Mouse (Mus musculus) thymus, postnatal 0 days (tissue): ENCODE measurements around the gene Ccdc85c. TPM values are rescaled to one million over a fixed set of nuclear protein-coding genes. Genes with fewer than 3 reads are reported as not detected.

Experiments used
- DNase-seq: peaks from one replicate; pipeline ENCODE4 v3.0.0-alpha.2; 2015; ENCODE audit warnings: low spot score
- polyA plus RNA-seq: library from polyadenylated mRNA; unstranded; fragments of >200 nt; fragmentation: Nextera tagmentation; extraction: Ambion mirVana; gene quantifications from 2 replicates; pipeline ENCODE4 v1.2.1, GENCODE M21; 2015

Ccdc85c gene
- polyA plus RNA-seq, 1 experiment from 2014 or later = 13.6 TPM

DNA sequence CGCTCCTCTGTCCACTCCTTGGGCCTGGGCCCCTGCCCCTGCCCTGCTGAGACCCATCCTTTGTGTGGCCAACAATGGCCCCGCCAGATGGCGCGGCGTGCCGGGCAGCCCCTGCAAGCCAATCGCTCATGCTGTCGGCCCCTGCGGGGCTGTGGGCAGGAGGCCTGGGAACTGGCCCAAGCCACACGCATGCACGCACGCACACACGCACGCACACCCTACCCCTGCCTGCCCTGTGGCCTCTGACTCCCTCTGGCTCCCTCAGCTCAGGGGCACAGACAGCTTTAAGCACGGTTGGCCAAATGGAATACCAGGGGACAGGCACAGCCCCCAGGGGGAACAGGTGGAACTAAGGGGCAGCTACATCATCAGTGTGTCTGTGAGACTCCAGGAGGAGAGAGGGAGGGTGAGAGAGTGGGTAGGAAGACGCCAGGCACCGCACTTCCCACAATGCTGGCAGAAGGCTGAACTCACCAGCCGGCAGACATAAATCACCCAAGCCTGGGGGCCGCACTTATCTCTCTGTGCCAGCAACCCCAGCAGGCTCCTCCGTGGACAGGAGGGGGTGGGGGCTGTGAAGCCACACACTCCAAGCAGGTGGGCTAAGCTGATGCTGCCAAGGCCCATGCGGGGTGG lies 34.2 kb downstream of the Ccdc85c start:
- DNase-seq = no peak

DNA sequence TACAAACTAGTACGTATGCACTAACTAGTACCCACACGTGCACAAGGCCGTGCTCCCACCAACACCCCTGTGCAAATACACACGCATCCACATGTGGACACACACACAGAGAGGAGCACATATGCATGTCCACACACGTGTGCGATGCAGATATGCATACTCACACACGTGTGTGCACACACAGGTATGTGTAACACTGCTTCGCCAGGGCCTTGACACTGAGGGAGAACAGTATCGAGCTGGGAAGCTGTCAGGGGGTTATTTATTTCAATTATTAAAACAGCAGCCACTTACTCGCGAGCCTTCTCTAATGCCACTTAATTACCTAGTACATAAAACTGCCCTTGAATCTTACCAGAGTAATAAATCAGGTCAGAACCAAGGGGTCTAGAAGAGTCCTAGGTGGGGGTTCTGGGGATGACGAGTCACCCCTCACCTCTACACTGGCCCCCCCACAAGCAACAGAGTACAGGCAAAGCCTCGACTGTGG lies 34.8 kb downstream of the Ccdc85c start:
- DNase-seq = no peak

DNA sequence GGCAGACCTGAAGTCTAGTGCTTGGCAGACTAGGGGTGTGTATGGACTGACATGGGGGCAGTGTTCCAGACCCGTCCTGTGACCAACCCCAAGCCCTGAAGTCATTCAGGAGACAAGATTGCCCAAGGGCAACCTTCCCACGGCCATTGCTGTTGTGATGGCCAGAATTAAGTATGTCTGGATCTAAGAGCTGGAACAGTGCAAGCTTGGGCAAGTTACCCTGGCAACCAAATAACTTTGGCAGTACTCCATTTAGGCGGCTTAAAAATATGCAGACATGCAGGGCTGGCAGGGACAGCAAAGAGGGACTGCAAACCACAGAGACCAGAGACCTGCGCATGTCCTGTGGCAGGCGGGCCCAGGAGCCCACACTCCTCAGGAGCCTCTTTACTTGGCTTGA lies 35.8 kb downstream of the Ccdc85c start:
- no peak for DNase-seq

DNA sequence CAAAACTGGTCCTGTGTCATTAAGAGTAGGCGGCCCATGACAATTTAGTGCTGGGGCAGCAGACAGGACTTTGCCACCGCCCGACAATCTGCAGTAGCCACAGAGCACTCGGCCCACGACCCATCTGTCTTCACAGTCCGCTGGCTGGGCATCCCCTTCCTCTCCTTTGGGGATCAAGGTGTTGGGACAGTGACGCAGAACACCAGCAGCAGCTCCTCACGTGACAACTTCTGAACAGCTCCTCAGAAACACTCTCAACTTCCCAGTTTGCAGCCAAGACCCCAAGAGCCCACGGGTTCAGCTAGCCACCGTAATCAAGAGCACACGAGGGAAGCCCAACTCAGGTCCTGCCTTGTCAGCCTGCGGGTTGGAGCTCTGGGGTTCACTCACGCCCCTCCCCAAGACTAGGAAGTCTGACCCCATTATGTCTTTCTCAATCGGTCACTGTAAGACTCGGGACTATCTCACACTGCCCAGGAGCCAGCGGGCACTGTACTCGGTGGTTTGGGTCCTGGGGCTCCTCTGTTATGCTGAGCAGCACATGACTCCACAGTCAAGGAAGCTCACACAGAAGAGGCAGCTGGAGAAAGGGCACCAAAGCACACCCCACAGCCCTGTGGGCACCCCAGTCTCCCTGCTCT lies 36.7 kb downstream of the Ccdc85c start:
- DNase-seq = no peak

DNA sequence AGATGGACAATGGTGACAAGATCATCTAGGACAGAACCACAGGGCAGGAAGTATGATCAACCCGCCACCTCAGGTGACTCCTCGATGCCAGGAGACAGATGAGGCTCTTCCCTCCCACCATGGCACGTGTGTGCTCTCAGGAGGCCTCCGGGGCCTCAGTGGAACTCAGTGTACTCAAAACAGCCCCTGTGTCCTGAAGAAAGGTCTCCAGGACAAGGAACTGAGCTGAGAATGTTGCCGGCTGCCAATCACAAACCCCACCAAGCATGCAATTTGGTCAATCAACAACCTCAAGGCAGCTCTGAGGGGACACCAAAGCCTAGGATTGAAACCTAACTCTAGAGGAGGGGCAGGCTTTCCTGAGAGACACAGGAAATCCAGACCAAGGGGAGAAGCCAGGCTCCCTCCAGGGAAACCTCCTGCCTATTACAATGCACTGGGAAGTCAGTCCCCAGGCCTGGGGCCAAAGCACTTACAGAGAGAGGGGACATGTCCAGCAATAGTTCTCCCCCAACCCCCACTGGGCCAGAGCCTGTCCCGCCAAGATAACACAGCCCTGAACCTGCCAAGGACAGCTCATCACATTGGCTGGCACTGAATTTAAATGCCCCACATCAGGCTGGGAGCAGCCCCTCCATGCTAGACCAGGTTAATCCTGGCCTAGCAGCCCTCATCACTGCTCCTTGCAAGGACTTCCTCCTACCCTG lies 37.8 kb downstream of the Ccdc85c start:
- DNase-seq = no peak

DNA sequence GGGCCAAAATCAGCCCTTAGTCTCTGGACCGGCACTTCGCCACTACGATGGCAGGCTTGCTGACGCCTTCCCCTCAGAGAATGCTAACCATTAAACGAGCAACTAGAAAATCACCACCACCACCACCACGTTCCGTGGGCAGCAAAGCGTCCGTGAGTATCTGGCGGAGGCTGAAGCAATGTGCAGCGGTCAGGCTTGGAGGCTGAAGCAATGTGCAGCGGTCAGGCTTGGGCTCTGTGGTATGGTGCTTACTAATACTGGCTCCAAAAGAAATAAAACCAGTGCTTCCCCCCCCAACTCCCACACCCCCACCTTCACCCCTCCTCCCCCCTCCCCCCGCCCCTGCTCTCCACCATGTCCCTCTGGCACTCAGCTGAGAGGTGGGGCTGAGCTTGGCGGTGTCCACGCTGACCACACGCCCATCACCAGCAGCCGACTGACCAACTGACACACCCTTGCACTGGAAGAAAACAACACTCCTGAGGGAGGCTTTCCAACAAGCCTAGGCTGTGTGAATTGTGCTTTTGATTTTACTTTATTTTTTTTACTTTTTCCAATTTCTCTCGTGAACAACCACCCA lies 39.2 kb downstream of the Ccdc85c start:
- no peak for DNase-seq

DNA sequence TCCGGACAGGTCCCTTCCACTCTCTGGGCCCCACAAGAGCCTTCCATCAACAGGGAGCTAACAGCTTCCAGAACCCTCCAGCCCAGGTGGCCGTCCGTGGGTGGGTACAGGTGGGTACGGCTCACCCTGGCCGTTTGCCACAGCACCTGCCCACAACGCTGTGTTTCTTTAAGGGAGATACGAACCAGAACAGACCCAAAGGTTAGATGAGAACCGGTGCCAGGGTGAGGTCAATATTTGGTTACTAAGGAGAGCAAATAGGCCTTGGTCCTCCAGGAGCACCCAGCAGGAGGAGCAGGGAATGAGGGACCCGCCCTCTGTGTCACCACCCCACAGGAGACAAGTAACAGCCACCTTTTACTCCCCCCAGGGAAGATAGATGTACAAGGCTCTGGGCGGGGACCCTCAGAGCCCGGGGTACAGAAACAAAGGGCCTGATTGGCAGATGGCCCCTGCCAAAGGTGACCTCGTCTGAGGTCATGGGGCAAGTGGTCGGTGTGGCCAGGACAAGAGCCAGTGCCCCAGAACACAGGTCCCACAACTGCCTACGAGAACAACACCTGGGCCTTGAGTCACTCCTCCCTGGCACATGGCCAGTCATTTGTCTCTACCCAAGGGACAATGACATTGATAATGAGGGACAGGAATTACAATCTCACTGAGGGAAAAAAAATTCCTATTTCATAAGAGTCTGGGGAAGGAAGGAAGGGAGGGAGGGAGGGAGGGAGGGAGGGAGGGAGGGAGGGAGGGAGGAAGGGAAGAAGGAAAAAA lies 40.2 kb downstream of the Ccdc85c start:
- DNase-seq = no peak

DNA sequence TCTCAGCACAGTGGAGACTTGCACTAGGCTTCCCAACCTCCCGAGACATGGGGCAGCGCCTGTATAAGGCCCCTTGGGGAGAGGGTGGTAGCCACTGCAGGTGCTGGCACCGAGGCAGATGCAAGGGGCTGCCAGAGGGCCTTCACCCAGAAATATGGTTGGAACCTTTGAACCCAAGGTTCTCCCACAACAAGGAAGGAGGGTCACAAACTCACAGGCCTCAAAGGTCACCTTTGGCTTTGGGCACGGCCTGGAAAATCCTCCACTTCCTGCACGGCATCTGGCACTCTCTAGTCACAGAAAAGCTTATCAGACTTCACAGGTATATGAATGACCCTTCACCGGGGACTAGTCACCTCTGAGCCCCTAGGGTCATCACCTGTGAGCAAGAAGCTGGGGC lies 41.5 kb downstream of the Ccdc85c start:
- DNase-seq = no peak

DNA sequence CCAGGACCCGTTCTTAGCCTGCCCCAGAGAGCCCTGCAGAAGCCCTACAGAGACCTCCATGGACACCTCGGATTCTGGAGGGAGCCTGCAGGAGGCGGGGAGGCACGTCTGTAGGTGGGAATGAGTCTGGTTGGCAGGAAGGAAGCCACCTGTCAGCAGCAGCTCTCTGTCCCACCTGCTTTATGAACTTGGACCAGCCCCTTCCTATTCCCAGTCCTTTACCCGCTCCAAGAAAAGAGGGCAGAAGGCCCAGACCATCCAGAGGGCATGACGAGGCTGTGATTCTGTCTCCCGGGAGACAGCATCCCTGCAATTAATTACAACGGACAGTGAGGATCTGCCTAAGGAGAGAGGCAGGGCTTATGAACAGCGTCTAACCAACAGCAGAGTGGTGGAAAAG lies 43.3 kb downstream of the Ccdc85c start:
- DNase-seq = no peak

DNA sequence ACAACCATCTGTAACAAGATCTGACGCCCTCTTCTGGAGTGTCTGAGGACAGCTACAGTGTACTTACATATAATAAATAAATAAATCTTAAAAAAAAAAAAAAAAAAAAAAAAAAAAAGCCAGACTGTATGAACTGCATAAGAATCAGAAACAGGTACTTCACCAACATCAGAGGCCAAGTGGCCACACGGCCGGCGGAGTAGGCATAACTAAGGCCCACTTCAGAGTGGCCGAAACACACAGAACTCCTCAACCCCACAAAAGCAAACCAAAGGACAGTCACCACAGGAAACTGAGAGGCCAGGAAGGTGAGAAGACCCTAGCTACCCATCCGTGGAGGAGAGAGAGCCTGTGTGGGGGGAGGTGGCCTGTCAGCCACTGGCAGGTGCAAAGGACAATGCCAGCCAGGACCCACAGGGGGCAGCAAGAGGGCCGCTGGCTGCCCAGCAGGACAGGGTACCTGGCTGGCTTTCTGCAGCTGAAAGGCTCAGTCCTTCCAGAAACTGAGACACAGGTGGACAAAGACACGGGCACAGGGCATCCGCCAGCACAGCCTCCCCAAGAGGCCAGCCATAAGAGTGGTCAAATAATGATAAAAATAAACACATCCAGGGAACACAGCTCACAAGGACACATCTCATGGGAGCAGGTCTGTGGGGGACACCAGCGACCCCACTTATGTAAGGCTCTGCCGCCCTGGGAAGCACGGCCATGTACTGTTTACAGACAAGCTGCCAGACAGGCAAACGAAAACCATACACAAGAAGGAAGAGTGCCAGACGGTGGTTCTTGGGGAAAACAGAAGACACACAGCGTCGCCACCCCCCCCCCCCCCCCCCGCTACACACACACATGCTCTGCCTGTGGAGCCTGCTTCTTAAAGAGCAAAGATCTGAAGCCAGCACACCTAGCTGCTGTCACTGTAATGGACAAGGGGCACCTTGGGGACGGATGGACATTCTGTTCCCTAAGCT lies 44.1 kb downstream of the Ccdc85c start:
- DNase-seq = peak; percentile 16

DNA sequence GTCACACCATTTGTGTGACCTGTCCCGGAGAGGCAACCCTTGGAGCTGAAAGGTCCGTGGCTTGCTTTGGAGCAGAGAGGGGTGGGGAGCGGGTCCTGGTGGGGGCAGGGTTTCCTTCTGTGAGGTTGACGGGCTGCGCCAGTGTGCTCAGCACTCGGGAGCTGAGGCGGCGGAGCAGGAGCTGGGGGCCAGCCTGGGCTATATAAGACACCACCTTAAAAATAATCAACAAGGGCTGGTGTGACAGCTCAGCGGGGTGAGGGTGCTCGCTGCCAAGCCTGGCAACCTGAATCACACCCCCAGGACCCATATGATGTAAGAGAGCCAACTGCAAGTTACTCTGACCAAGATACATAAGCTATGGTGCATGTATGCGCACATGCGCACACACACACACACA lies 45.1 kb downstream of the Ccdc85c start:
- DNase-seq = no peak

DNA sequence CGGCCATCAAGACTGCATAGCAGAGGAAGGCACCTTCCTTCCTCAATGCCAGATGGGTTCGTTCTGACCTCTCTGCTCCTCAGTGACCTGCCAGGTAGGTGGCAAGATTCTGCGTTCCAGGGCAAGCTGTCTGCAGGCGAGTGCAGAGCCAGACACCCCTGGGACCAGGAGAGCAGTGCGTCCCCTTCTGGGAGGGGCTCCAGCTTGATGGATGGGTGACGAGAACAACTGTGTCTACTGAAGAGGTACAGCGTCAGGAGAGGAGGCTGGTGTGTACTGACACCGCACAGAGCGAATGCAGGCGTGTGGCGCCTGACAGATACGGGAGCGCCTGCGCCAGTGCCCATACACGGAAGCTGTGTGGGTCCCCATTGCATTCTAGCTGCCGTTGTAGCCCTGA lies 47.7 kb downstream of the Ccdc85c start:
- no peak for DNase-seq

DNA sequence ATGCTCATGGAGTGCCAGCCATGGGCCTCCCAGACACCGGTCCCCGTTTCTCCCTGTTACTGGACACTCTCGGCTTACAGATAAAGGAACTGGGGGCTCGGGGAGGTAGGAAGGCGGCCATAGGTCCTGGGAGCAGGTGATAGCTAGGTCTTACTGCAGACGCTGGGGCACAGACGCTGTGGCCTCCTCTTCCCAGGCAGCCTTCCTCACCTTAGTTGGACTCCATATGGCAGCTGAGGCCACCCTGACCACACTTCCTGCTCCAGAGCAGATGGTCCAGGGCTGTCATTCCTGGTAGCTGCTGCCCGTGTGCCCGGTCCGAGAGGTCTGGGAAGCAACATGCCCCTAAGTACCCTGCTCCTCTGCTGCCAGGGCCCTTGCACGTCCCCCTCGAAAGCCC lies 48.3 kb downstream of the Ccdc85c start:
- DNase-seq = no peak

DNA sequence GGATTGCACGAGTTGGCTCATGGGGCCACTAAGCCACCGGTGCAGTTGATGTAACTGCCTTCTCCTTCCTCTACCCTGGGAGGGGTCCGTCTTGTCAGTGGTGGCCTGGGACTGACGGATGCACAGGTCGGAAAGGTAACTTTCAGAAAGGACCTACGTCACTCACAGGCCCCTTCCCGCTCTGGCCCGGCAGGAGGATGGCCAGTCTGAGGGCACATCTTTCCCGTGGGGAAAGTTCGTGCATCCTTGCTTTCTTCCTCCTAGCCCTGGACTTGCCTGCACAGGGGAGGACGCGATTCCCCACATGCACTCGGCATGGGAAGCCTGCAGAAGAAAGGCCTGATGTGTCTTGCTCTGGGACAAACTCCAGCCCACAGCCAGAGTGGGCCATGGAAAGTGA lies 49.0 kb downstream of the Ccdc85c start:
- DNase-seq = no peak

DNA sequence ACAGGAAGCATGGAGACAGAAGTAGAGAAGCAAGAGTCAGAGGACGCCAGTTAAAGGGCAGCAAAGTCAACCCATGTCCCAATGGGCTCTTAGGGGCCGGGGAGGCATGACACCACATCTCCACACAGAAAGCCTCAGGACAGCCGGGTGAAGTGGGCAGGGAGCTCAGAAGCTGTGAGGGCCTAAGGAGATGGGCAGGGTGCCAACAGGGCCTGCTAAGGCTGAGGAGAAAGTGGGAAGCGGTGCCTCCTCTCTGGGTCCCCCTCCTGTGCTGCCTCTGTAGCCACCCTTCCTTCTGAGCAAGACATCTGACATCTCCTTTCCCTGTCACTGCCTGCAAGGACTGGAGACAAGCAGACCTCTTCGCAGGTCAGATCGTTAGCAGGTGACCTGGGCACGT lies 49.4 kb downstream of the Ccdc85c start:
- DNase-seq = no peak

DNA sequence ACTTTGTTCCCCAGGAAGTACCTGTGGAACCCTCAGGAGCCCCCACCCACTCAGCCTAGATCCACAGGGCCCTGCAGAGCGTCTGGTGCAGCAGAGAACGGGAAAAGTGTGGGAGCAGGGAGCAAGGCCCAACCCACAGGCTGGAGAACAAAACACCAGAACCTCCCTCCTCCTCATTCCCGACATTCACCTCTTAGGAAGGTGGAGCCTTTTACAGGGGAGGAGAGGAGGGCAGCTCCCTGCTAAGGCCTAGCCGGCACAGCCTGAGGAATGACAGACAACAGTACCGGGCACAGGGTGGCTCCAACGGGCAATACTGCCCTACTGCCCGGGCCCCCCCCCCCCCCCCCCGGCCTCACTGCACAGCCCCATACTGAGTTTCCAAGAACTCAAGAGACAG lies 51.9 kb downstream of the Ccdc85c start:
- no peak for DNase-seq

DNA sequence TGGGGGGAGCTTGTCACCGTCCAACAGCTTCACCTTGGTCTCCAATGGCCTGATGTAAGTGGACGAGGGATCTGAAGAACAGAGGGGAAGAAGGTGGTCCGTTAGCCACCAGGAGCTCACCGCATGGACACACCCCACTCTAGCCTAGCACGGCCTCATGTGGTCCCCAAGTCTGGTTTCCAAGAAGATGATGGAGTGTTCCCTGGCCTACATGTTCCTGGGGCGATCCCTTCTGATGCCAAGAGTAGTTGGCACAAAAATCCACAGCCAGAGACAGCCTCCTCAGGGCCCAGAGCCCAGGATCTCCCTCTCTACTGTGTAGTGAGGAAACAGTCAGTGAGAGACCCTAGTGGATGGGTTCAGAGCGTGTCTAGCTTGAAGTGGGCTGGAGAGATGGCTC lies 53.5 kb downstream of the Ccdc85c start:
- DNase-seq = no peak

DNA sequence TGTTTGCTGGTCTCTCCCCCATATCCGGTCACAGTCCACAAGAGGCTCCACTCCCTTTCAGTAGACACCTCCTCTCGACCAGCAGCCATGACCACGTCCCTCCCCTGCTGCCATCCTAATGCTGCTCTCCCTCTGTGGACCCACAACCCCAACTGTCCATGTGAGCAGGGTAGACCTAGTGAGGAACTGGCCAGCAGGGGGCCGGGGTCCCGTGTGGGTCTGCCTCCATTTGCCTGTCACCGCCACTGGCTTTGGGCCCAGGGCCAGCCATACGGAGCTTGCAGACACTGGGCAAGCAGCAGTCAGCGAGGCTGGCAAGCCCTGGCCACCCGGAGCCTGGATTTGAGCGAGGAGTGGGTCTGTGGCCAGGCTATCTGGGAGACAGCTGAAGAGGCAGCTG lies 54.0 kb downstream of the Ccdc85c start:
- DNase-seq = no peak

DNA sequence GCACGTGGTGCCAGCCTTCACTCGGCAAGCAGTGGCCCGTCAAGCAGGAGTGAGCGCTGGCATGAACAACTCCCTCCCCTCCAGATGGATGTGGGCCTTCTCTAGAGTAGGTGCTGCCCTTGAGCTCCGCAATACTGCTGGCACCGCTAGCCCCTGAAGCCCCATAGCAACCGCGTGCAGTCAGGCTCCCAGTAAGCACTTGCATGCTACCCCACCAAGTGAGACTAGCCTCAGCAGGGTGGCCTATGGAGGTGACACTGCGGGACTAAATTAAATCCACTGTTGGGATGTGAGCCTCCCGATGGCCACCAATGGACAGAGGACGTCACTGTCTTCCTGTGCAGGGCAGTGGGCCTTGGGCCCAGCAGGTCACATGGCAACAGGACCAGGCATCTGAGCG lies 54.6 kb downstream of the Ccdc85c start:
- no peak for DNase-seq

DNA sequence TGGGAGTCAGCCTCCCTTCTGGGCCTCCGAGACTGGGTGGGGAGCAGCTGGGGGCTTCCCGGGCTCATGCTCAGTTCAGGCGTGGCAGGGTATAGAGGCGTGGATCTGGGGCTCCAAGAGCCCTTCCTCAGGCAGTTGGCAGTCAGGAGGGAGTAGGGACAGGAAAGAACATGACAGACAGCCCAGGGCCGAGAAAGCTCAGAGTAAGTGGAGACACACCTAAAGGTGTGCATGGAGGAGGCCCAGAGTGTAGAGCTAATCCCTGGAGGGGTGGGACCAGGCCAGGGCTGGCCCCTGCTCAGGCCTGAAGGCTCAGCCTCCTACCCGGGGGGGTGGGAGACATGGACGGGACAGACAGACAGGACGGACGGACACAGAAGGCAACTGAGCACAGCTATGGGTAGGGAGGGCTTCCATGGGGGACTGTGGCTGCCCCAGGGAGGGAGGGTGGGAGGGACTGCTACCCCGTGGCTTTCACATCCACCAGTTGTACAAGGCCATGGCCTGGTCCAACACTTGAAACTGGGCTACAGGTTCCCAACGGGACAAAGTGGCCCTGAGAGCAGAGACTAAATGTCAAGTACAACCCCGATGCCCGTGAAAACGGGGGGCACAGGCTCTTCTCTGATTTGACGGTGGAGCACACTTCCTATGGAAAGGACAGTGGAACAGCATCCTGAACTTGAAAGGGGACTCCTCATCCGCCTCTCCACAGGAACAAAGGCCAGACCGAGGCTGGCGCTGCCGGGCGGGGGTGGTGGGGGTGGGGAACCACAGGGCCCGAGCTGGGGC lies 55.2 kb downstream of the Ccdc85c start:
- no peak for DNase-seq
